Mouse (Mus musculus) liver, embryonic 13.5 days (tissue): Measurements from ENCODE around the gene Npy1r. TPM values are rescaled to one million over a fixed set of nuclear protein-coding genes. Genes with fewer than 3 reads are reported as not detected.

ENCODE experiments used
- ATAC-seq: fragments of 200-750 bp; cut with Nextera tagmentation; 2 replicates; pipeline ENCODE4 v1.8.0; 2017; ENCODE audit warnings: low read depth, mild to moderate bottlenecking, moderate number of reproducible peaks, moderate library complexity
- DNase-seq: peaks from one replicate; pipeline ENCODE4 v3.0.0; 2022
- H3K27ac ChIP-seq: fragments of 300-500 bp; sonication (generic); 2 replicates; pipeline ENCODE4 v1.5.1; 2015; ENCODE audit warnings: moderate library complexity, mild to moderate bottlenecking, inconsistent platforms
- H3K27me3 ChIP-seq: fragments of 300-500 bp; sonication (generic); 2 replicates; pipeline ENCODE4 v1.6.1; 2015; ENCODE audit warnings: mild to moderate bottlenecking, inconsistent platforms
- H3K36me3 ChIP-seq: fragments of 300-500 bp; sonication (generic); 2 replicates; pipeline ENCODE4 v1.6.1; 2015; ENCODE audit warnings: mild to moderate bottlenecking, inconsistent platforms
- H3K4me1 ChIP-seq: fragments of 300-500 bp; sonication (generic); replicated peaks from 2 replicates; pipeline ENCODE4 v1.6.1; 2015; ENCODE audit warnings: inconsistent platforms
- H3K4me2 ChIP-seq: fragments of 300-500 bp; sonication (generic); 2 replicates; pipeline ENCODE4 v1.6.1; 2015; ENCODE audit warnings: inconsistent platforms, mild to moderate bottlenecking, moderate library complexity
- H3K4me3 ChIP-seq: fragments of 300-500 bp; sonication (generic); replicated peaks from 2 replicates; pipeline ENCODE4 v1.5.1; 2015; ENCODE audit warnings: mild to moderate bottlenecking, inconsistent platforms
- H3K9ac ChIP-seq: fragments of 300-500 bp; sonication (generic); 2 replicates; pipeline ENCODE4 v1.6.1; 2015; ENCODE audit warnings: mild to moderate bottlenecking, inconsistent platforms
- H3K9me3 ChIP-seq: fragments of 300-500 bp; sonication (generic); replicated peaks from 2 replicates; pipeline ENCODE4 v1.6.1; 2016; ENCODE audit warnings: inconsistent platforms
- WGBS: fragments of 180-500 bp; shearing (Covaris S2); methylation state at CpG from one replicate; pipeline ENCODE4 v1.1.7; 2015; ENCODE audit not compliant: insufficient replicate concordance; 5-methylcytosine and 5-hydroxymethylcytosine counted together
- polyA plus RNA-seq: library from polyadenylated mRNA; unstranded; fragments of >200 nt; fragmentation: Nextera tagmentation; extraction: Ambion mirVana; gene quantifications from 2 replicates; pipeline ENCODE4 v1.2.1, GENCODE M21; 2015

Npy1r gene
- polyA plus RNA-seq, 1 experiment from 2014 or later = 0.10 TPM

GRCm38 (mm10) chr8:66731957-66732356 lies 35.0 kb downstream of the Npy1r start:
- ATAC-seq = no peak
- Histone ChIP-seq H3K9me3 (no peaks in the 10 kb centered on the region), H3K27me3 (no peaks in the 10 kb centered on the region), H3K27ac (no peak overlapping the region), H3K4me2 (no peak overlapping the region), H3K4me3 (no peak overlapping the region), H3K4me1 (no peaks in the 10 kb centered on the region), H3K9ac (no peak overlapping the region), H3K36me3 (no peaks in the 10 kb centered on the region)
- DNase-seq = no peak
- WGBS = 36% methylated on average over 5 of the region's 5 CpGs

GRCm38 (mm10) chr8:66742359-66742758 lies 45.4 kb downstream of the Npy1r start:
- Histone ChIP-seq H3K4me3 (no peak overlapping the region), H3K4me2 (no peak overlapping the region), H3K9ac (no peak overlapping the region), H3K4me1 (no peaks in the 10 kb centered on the region), H3K36me3 (no peaks in the 10 kb centered on the region), H3K9me3 (no peaks in the 10 kb centered on the region), H3K27ac (no peak overlapping the region), H3K27me3 (no peaks in the 10 kb centered on the region)
- DNase-seq = no peak
- ATAC-seq = no peak
- 27% methylated on average over 1 of the region's 1 CpGs for WGBS

- DNase-seq = no peak
- H3K4me1 ChIP-seq = no peaks in the 10 kb centered on the region
- no peak overlapping the region for H3K4me2 ChIP-seq
- H3K36me3 ChIP-seq = no peaks in the 10 kb centered on the region
- no peak overlapping the region for H3K4me3 ChIP-seq
- no peaks in the 10 kb centered on the region for H3K9me3 ChIP-seq
- no peak overlapping the region for H3K27ac ChIP-seq
- H3K9ac ChIP-seq = no peak overlapping the region
- ATAC-seq = no peak
- no peaks in the 10 kb centered on the region for H3K27me3 ChIP-seq
- WGBS = 65% methylated on average over 3 of the region's 3 CpGs
Observed at GRCm38 (mm10) chr8:66745612-66746011, 48.6 kb downstream of the Npy1r start.

GRCm38 (mm10) chr8:66751621-66752020 lies 54.6 kb downstream of the Npy1r start:
- H3K9ac ChIP-seq = no peak overlapping the region
- H3K36me3 ChIP-seq = no peaks in the 10 kb centered on the region
- H3K4me1 ChIP-seq = no peaks in the 10 kb centered on the region
- H3K27ac ChIP-seq = no peak overlapping the region
- H3K4me3 ChIP-seq = no peak overlapping the region
- ATAC-seq = no peak
- no peaks in the 10 kb centered on the region for H3K27me3 ChIP-seq
- no peak overlapping the region for H3K4me2 ChIP-seq
- DNase-seq = no peak
- 30% methylated on average over 2 of the region's 2 CpGs for WGBS
- H3K9me3 ChIP-seq = no peaks in the 10 kb centered on the region

GRCm38 (mm10) chr8:66756161-66756560 lies 59.2 kb downstream of the Npy1r start:
- H3K9ac ChIP-seq = no peak overlapping the region
- H3K9me3 ChIP-seq = no peaks in the 10 kb centered on the region
- DNase-seq = no peak
- no peak for ATAC-seq
- no peaks in the 10 kb centered on the region for H3K27me3 ChIP-seq
- H3K36me3 ChIP-seq = no peaks in the 10 kb centered on the region
- no peak overlapping the region for H3K4me3 ChIP-seq
- H3K4me1 ChIP-seq = no peaks in the 10 kb centered on the region
- H3K27ac ChIP-seq = no peak overlapping the region
- H3K4me2 ChIP-seq = no peak overlapping the region
- WGBS = 61% methylated on average over 2 of the region's 2 CpGs

Other genes with a start within 250 kb of the Npy1r start
- gene Tma16, start 210.7 kb upstream of the Npy1r start, polyA plus RNA-seq = 8.2 and 9.3 TPM in 2 replicates
- gene Tktl2, start 185.4 kb upstream of the Npy1r start, polyA plus RNA-seq = not detected in 2 replicates
- not detected in 2 replicates for gene Npy5r, start 9.1 kb upstream of the Npy1r start, polyA plus RNA-seq
- gene Naf1, start 163.0 kb downstream of the Npy1r start, polyA plus RNA-seq = 2.2 and 2.4 TPM in 2 replicates